Mouse (Mus musculus): Measurements from ENCODE around the gene Cdk5rap2.
A peak's percentile ranks its signal among the peaks of the same experiment; 100 is the strongest.

Gene Cdk5rap2

GRCm38 (mm10) chr4:70335444-70336144, 74.6 kb downstream of the Cdk5rap2 start:
- DNase-seq = no peak

GRCm38 (mm10) chr4:70334995-70335394, 75.2 kb downstream of the Cdk5rap2 start:
- DNase-seq = no peak

DNA sequence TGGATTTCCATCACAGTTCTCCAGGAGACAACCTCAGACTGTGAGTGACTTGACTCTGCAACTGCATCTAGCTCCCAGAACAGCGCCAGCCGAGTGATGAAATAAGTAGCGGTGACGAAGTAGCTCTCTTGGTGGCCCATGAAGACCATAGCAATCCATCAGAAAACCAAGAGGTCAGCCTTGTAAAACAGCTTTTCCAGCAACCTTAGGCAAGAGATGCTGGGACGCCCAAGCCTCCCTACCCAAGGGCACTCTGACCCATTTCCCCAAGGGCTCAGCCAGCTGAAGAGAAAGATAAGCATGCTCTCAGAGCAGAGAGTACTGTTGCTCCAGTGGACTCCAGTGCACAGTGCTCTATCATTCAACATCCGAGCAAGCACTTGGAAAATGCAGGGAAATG, 77.3 kb downstream of the Cdk5rap2 start:
- DNase-seq = no peak

DNA sequence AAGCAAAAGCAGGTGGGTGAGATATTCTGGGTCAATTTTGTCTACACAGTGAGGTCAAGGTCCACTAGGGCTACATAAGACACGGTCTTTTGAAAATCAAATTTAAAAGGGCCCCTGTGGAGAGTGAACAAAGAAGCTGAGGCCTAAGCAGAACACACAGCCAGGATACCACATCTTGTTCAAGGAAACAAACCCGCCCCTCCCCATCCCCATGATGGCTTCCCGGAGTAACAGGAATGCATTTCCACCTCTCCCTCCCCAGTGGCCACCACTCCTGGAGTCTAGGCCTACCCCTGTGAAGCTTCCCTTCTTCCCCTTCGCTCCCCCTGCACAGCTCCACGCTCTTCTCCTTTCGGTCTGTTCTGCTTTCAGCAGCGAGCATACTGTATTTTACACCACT, 77.7 kb downstream of the Cdk5rap2 start:
- DNase-seq = no peak

- DNase-seq = no peak
Measured at GRCm38 (mm10) chr4:70331181-70331580, 79.1 kb downstream of the Cdk5rap2 start.

GRCm38 (mm10) chr4:70328033-70328432, 82.2 kb downstream of the Cdk5rap2 start:
- no peak for DNase-seq

DNA sequence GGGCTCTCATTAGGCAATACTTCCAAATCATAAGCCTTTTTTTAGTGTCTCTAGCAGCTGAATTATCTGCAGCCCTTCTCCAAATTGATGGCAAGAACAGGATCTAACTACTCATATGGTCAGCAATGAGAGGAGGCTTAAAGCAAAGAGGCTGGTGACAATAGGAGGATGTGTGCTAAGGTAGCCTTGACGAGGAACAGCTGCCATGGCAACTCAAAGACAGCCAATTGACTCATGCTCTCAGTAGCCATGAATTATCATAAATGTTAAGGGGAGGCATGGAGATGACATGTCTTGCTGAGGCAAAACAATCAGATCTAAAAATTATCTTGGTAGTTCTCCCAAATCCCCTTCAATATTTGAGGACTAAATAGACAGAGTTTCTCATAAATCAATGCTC, 82.8 kb downstream of the Cdk5rap2 start:
- DNase-seq = no peak

DNA sequence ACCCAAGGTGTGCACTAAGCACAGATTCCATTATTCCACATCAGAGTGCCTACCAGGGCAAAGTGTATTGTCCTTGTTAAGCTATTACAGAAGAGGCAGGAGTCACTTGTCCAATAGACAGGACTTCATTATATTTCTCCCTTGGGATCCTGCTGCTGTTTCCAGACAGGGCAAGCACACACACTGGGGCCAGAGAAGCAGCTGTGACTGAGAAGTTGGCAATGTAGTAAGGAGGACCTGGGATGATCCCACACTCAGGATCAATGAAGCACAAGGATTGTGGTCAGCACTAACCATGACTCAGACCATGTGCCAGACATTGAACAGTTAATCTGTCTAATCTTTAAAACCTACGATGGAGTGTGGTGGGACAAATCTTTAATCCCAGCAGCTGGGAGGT, 88.7 kb downstream of the Cdk5rap2 start:
- DNase-seq = no peak

- no peak for DNase-seq
Measured at GRCm38 (mm10) chr4:70312170-70312569, 98.1 kb downstream of the Cdk5rap2 start.

- DNase-seq = peak; percentile 88
Measured at GRCm38 (mm10) chr4:70311530-70311929, 98.7 kb downstream of the Cdk5rap2 start.

DNA sequence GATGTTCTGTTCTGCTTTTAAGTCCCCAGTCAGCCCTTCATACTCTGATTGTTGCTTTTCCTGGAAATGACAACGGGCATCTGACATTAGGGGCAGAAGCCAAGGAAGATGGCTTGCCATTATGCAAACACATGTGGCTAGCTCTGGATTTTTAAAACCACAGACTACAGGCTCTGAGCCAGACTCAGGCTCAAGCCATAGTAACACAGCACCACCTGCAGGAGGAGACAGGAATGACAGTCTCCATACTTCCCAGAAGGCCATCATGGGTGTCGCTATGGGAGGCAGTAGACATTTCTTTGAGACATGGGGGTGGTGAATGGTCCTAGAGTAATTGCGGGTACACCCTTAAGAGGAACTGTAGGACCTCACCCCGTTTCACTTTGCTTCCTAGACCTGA, 103.0 kb downstream of the Cdk5rap2 start:
- DNase-seq = peak; percentile 55

- no peak for DNase-seq
Measured at GRCm38 (mm10) chr4:70303870-70304269, 106.4 kb downstream of the Cdk5rap2 start.

GRCm38 (mm10) chr4:70301187-70301586, 109.1 kb downstream of the Cdk5rap2 start:
- DNase-seq = peak; percentile 20

DNA sequence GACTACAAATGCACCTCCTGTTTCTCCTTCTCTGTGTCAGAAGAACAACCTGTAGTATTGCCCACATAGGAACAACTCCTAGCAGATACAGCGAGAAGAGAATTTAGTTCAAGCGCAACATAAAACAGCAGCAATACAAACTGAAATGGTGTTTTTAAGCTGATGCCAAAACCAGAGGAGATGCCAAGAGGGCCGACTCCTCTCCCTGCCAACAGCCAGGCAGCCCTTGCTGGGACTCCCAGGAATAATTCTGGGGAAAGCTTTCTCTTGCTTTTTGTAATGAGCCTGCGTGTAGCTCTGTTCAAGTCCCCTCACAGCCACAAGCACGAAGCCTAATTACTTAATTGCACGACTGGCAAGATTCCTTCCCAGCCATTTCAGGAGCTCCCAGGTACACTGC, 120.9 kb downstream of the Cdk5rap2 start:
- no peak for DNase-seq

GRCm38 (mm10) chr4:70283163-70283562, 127.1 kb downstream of the Cdk5rap2 start:
- DNase-seq = no peak

DNA sequence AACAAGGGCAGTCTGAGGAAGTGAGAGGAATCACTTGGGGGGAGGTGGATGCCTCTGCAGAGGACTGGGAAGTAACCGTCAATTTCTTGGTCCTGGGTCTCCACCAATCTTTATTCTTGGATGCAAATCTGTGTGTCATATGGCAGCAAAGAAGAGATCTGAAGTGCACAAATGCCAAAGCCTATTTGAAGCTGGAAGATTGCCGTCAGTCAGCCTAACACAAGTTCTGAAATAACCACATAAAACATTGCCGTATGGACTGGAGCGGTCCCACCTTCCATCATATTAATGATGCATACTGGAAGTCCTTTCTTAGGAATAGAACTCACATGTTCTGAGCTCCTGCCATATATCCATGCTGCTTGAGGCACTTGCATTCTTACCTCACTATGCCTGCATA, 131.4 kb downstream of the Cdk5rap2 start:
- no peak for DNase-seq

DNA sequence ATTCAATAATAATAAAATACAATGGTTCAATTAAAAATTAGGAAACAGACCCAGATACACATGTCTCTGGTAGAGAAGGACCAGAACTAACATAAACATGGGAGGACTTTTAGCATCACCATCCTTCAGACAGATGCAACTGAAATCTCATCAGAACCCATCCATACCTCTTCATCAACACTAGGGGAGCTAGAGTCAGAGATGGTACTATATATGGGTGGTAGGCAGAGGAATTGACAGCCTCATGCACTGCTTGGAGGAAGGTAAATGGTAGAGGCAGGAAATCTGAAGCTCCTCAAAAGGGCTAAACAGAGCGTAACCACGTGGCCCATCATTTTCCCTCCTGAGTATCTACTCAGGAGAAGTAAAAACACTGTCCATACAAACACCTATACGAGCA, 132.2 kb downstream of the Cdk5rap2 start:
- no peak for DNase-seq

DNA sequence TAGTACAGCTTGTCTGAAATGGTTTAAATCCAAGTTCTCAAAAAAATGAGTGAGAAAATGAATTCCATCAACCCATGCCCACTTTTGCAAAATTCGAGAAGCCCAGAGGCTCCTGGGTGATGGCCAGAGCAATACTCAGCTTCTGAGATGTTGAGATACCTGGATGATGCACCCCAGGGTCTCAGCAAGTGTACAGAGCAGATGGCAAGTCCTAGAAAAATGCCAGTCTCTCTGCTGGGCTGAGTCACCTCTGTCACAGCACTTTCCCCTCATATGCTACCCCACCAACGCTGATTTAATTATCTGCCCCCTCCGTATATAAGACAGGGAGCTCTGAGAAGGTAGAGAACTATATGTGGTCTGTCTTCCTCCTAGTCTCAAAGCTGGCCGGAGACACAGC, 137.3 kb downstream of the Cdk5rap2 start:
- no peak for DNase-seq

DNA sequence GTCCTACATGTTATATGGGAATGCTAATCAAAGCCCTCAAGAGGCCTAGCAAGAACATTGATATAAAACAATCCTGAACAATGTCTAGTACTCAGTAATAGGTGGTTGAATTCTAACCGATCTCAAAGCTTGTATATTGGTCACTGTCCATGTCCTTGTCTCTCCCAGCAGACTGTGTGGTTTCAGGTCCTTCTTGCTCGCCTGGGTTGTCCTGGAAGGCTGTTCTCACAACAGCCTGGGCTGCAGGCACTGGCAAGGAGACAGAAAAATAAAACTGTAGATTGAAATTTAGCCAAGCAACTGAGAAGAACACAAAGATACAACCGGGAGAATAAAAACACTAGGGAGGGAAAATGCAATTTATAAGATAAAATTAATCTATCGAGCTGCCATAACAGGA, 137.7 kb downstream of the Cdk5rap2 start:
- DNase-seq = no peak

DNA sequence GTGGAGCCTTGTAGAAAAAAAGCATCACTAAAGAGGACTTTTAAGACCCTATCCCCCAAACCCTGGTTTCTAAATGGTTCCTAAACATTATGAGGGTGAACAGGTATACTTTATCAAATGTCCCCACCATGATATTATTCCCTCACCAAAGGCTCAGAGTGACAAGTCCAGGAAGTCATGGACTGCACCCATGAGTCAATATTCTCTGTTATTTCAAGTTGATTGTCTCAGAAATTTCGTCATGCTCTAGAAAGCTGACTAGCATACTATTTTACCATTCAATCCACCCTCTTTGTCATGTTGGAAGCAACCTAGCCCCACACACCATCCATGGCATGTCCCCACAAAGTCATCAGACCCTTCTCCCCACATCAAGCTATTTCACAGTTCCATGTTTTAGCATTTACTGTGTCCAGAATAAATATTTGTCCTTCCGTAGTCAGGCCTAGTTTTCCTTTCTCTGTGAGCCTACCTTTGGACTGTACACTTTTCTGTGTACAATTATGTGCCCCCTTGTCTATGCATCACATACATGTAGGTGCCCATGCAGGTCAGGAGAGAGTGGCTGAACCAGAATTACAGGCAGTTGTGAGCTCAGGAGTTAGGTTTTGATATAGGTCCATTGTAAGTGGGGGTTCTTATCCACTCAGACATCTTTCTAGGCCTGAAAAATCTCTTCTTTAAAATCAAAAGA, 142.9 kb downstream of the Cdk5rap2 start:
- DNase-seq = no peak

GRCm38 (mm10) chr4:70265248-70265647, 145.0 kb downstream of the Cdk5rap2 start:
- DNase-seq = peak; percentile 31

- no peak for DNase-seq
Measured at GRCm38 (mm10) chr4:70262850-70263249, 147.4 kb downstream of the Cdk5rap2 start.

GRCm38 (mm10) chr4:70261315-70261714, 148.9 kb downstream of the Cdk5rap2 start:
- DNase-seq = no peak

GRCm38 (mm10) chr4:70260419-70260807, 149.8 kb downstream of the Cdk5rap2 start:
- DNase-seq = no peak
